Mouse (Mus musculus) heart, postnatal 0 days (tissue): ENCODE results near the gene Anks1. TPM values are rescaled to one million over a fixed set of nuclear protein-coding genes. Genes with fewer than 3 reads are reported as not detected.

Source experiments
- ATAC-seq: fragments of 200-750 bp; cut with Nextera tagmentation; 2 replicates; pipeline ENCODE4 v1.8.0; 2017; ENCODE audit warnings: low read depth, moderate number of reproducible peaks, moderate library complexity; ENCODE audit not compliant: insufficient read depth
- DNase-seq: peaks from one replicate; pipeline ENCODE4 v3.0.0-alpha.2; 2016; ENCODE audit warnings: low spot score
- H3K27ac ChIP-seq: fragments of 300-500 bp; sonication (generic); 2 replicates; pipeline ENCODE4 v1.5.1; 2014; ENCODE audit warnings: low read depth, mild to moderate bottlenecking
- H3K27me3 ChIP-seq: fragments of 300-500 bp; sonication (generic); 2 replicates; pipeline ENCODE4 v1.6.1; 2014; ENCODE audit warnings: low read length, mixed read lengths; ENCODE audit not compliant: control insufficient read depth, insufficient read depth
- H3K36me3 ChIP-seq: fragments of 300-500 bp; sonication (generic); replicated peaks from 2 replicates; pipeline ENCODE4 v1.6.1; 2014; ENCODE audit warnings: low read length, mixed read lengths; ENCODE audit not compliant: control insufficient read depth, insufficient read depth
- H3K4me1 ChIP-seq: fragments of 300-500 bp; sonication (generic); 2 replicates; pipeline ENCODE4 v1.6.1; 2014; ENCODE audit warnings: antibody characterized with exemption; ENCODE audit not compliant: control insufficient read depth, insufficient read depth
- H3K4me2 ChIP-seq: fragments of 300-500 bp; sonication (generic); 2 replicates; pipeline ENCODE4 v1.6.1; 2014; ENCODE audit warnings: low read depth, mild to moderate bottlenecking, low read length, moderate library complexity
- H3K4me3 ChIP-seq: fragments of 300-500 bp; sonication (generic); 2 replicates; pipeline ENCODE4 v1.5.1; 2014; ENCODE audit warnings: low read depth, low read length
- H3K9ac ChIP-seq: fragments of 300-500 bp; sonication (generic); replicated peaks from 2 replicates; pipeline ENCODE4 v1.6.1; 2014; ENCODE audit warnings: low read depth, low read length, mixed read lengths
- H3K9me3 ChIP-seq: fragments of 300-500 bp; sonication (generic); replicated peaks from 2 replicates; pipeline ENCODE4 v1.6.1; 2016; ENCODE audit warnings: low read length; ENCODE audit not compliant: control insufficient read depth
- CTCF ChIP-seq: IDR thresholded peaks from 2 replicates; pipeline ENCODE4 v1.5.1; 2016; ENCODE audit warnings: antibody characterized with exemption, control low read depth, low read depth
- EP300 ChIP-seq: IDR thresholded peaks from 2 replicates; pipeline ENCODE4 v1.6.1; 2016; ENCODE audit warnings: antibody characterized with exemption, low read depth
- WGBS: fragments of 180-500 bp; shearing (Covaris S2); extraction: QIAGEN DNeasy Blood & Tissue Kit; methylation state at CpG from one replicate; pipeline ENCODE4 v1.1.7; 2014; 5-methylcytosine and 5-hydroxymethylcytosine counted together
- polyA plus RNA-seq: library from polyadenylated mRNA; unstranded; fragments of >200 nt; fragmentation: Nextera tagmentation; extraction: Ambion mirVana; gene quantifications from 2 replicates; pipeline ENCODE4 v1.2.1, GENCODE M21; 2015
- total RNA-seq: library from RNA; depleted of rRNA; stranded (reverse); fragments of >200 nt; gene quantifications from 2 replicates; pipeline ENCODE4 v1.2.3, GENCODE M21; 2014; ENCODE audit warnings: low replicate concordance

Anks1 gene
- total and polyA plus RNA-seq, 2 experiments from 2014 or later = 11.0 to 55.4 TPM

GRCm38 (mm10) chr17:28060681-28061080, 151.6 kb downstream of the Anks1 start:
- DNase-seq (no peak), ATAC-seq (no peak)
- 91% methylated on average over 11 of the region's 11 CpGs for WGBS
- no peaks in the 10 kb centered on the region for H3K27me3 ChIP-seq
- H3K9ac ChIP-seq = no peak overlapping the region
- peaks cover 59% of the 10 kb centered on the region for H3K36me3 ChIP-seq
- H3K4me2 ChIP-seq = no peak overlapping the region
- no peaks in the 10 kb centered on the region for H3K9me3 ChIP-seq
- TF ChIP-seq EP300 (no peak), CTCF (no peak)
- H3K4me3 ChIP-seq = no peak overlapping the region
- H3K4me1 ChIP-seq = no peaks in the 10 kb centered on the region
- no peak overlapping the region for H3K27ac ChIP-seq

- 54% methylated on average over 7 of the region's 7 CpGs for WGBS
- TF ChIP-seq CTCF (peak; percentile 58), EP300 (no peak)
- Histone ChIP-seq H3K27me3 (no peaks in the 10 kb centered on the region), H3K9ac (no peak overlapping the region), H3K4me1 (no peaks in the 10 kb centered on the region), H3K27ac (no peak overlapping the region), H3K4me2 (no peak overlapping the region), H3K9me3 (no peaks in the 10 kb centered on the region), H3K4me3 (no peak overlapping the region), H3K36me3 (peaks cover 53% of the 10 kb centered on the region)
- peak; percentile 63; the same call in 1 of the 2 replicates for ATAC-seq
- peak; percentile 30 for DNase-seq
Observed at GRCm38 (mm10) chr17:28061472-28061871, 152.4 kb downstream of the Anks1 start.

- H3K27ac ChIP-seq = no peak overlapping the region
- peaks cover 41% of the 10 kb centered on the region for H3K36me3 ChIP-seq
- no peak overlapping the region for H3K4me2 ChIP-seq
- no peaks in the 10 kb centered on the region for H3K9me3 ChIP-seq
- H3K4me1 ChIP-seq = no peaks in the 10 kb centered on the region
- TF ChIP-seq CTCF (no peak), EP300 (no peak)
- no peaks in the 10 kb centered on the region for H3K27me3 ChIP-seq
- 89% methylated on average over 7 of the region's 7 CpGs for WGBS
- DNase-seq = no peak
- H3K4me3 ChIP-seq = no peak overlapping the region
- no peak for ATAC-seq
- no peak overlapping the region for H3K9ac ChIP-seq
Observed at GRCm38 (mm10) chr17:28062710-28063109, 153.6 kb downstream of the Anks1 start.

GRCm38 (mm10) chr17:28063163-28063562, 154.1 kb downstream of the Anks1 start:
- H3K4me1 ChIP-seq = no peaks in the 10 kb centered on the region
- ATAC-seq = no peak
- no peak for DNase-seq
- H3K27ac ChIP-seq = no peak overlapping the region
- 70% methylated on average over 6 of the region's 6 CpGs for WGBS
- no peak overlapping the region for H3K4me3 ChIP-seq
- no peaks in the 10 kb centered on the region for H3K27me3 ChIP-seq
- H3K36me3 ChIP-seq = peaks cover 37% of the 10 kb centered on the region
- H3K9me3 ChIP-seq = no peaks in the 10 kb centered on the region
- H3K4me2 ChIP-seq = no peak overlapping the region
- no peak overlapping the region for H3K9ac ChIP-seq
- TF ChIP-seq CTCF (no peak), EP300 (no peak)

GRCm38 (mm10) chr17:28067303-28067702, 158.2 kb downstream of the Anks1 start:
- TF ChIP-seq CTCF (no peak), EP300 (no peak)
- 63% methylated on average over 4 of the region's 4 CpGs for WGBS

GRCm38 (mm10) chr17:28069446-28069845, 160.3 kb downstream of the Anks1 start:
- no peak overlapping the region for H3K9ac ChIP-seq
- H3K36me3 ChIP-seq = no peaks in the 10 kb centered on the region
- DNase-seq (no peak), ATAC-seq (no peak)
- no peak overlapping the region for H3K27ac ChIP-seq
- no peaks in the 10 kb centered on the region for H3K4me1 ChIP-seq
- no peak overlapping the region for H3K4me3 ChIP-seq
- H3K4me2 ChIP-seq = no peak overlapping the region
- WGBS = 16% methylated on average over 12 of the region's 12 CpGs
- H3K9me3 ChIP-seq = no peaks in the 10 kb centered on the region
- TF ChIP-seq CTCF (no peak), EP300 (no peak)
- no peaks in the 10 kb centered on the region for H3K27me3 ChIP-seq

More at GRCm38 (mm10) chr17:28067303-28067702, 158.2 kb downstream of the Anks1 start:
- H3K9me3 ChIP-seq = no peaks in the 10 kb centered on the region
- H3K36me3 ChIP-seq = no peaks in the 10 kb centered on the region
- no peak overlapping the region for H3K9ac ChIP-seq
- no peak overlapping the region for H3K4me2 ChIP-seq
- no peak for DNase-seq
- H3K4me1 ChIP-seq = no peaks in the 10 kb centered on the region
- no peaks in the 10 kb centered on the region for H3K27me3 ChIP-seq
- ATAC-seq = no peak
- H3K4me3 ChIP-seq = no peak overlapping the region
- no peak overlapping the region for H3K27ac ChIP-seq
